Mouse (Mus musculus) spleen, adult 18-20 months (tissue): ENCODE data around the gene Adam26b.
"Not testable (repeated sequence)": the region's sequence is repeated elsewhere in the genome, so short reads cannot be mapped to it uniquely, and the experiment has no call there.

Source experiments
- DNase-seq, 2 experiments: peaks; one replicate each; pipeline ENCODE4 v3.0.0; 2022; ENCODE audit warnings: mixed read lengths in 2 of 2

Gene Adam26b

DNA sequence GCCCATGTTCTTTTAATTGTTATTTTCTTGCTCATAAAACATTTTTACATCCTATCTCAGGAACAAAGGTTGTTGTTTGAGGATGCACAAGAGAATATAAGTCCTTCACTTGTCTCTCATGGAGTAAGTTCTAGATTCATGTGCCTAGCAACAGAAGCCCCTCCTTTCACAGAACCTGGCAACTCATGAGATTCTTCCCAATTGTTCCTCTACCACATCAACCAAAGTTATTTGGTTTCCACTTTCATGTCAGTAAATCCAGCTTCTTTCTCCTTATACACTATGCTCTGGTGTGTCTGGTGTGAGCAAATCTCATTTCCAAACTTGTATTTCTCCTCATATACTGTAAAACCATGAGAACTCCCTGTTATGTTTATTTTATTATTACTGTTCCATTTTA lies at the start of gene Adam26b:
Gene Adam26b (minus strand): TSS at position 101 of the 400 bp plus-strand sequence.
- not testable (repeated sequence) for DNase-seq

DNA sequence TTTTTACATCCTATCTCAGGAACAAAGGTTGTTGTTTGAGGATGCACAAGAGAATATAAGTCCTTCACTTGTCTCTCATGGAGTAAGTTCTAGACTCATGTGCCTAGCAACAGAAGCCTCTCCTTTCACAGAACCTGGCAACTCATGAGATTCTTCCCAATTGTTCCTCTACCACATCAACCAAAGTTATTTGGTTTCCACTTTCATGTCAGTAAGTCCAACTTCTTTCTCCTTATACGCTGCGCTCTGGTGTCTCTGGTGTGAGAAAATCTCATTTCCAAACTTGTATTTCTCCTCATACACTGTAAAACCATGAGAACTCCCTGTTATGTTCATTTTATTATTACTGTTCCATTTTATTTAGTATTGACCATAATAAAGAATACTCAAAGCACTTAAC lies 48.7 kb upstream of the Adam26b start, which contains the start of gene Adam26a:
Gene Adam26a (minus strand): TSS at position 101 of the 400 bp plus-strand sequence.
- DNase-seq: not testable (repeated sequence)
